Mouse (Mus musculus) midbrain, embryonic 13.5 days (tissue): ENCODE measurements around the gene Fam69a. TPM values are rescaled to one million over a fixed set of nuclear protein-coding genes. Genes with fewer than 3 reads are reported as not detected.

ENCODE experiments used
- ATAC-seq: fragments of 200-750 bp; cut with Nextera tagmentation; 2 replicates; pipeline ENCODE4 v1.8.0; 2017; ENCODE audit warnings: mild to moderate bottlenecking, moderate TSS enrichment, moderate library complexity
- H3K27ac ChIP-seq: fragments of 300-500 bp; sonication (generic); 2 replicates; pipeline ENCODE4 v1.5.1; 2015; ENCODE audit warnings: inconsistent platforms, mild to moderate bottlenecking, moderate library complexity
- H3K27me3 ChIP-seq: fragments of 300-500 bp; sonication (generic); 2 replicates; pipeline ENCODE4 v1.6.1; 2015; ENCODE audit warnings: mild to moderate bottlenecking, inconsistent platforms
- H3K36me3 ChIP-seq: fragments of 300-500 bp; sonication (generic); 2 replicates; pipeline ENCODE4 v1.6.1; 2015; ENCODE audit warnings: mild to moderate bottlenecking, inconsistent platforms
- H3K4me1 ChIP-seq: fragments of 300-500 bp; sonication (generic); replicated peaks from 2 replicates; pipeline ENCODE4 v1.6.1; 2015; ENCODE audit warnings: inconsistent platforms
- H3K4me2 ChIP-seq: fragments of 300-500 bp; sonication (generic); replicated peaks from 2 replicates; pipeline ENCODE4 v1.6.1; 2015; ENCODE audit warnings: moderate library complexity, mild to moderate bottlenecking, inconsistent platforms
- H3K4me3 ChIP-seq: fragments of 300-500 bp; sonication (generic); replicated peaks from 2 replicates; pipeline ENCODE4 v1.5.1; 2015; ENCODE audit warnings: mild to moderate bottlenecking, inconsistent platforms
- H3K9ac ChIP-seq: fragments of 300-500 bp; sonication (generic); replicated peaks from 2 replicates; pipeline ENCODE4 v1.6.1; 2015; ENCODE audit warnings: mild to moderate bottlenecking, inconsistent platforms
- H3K9me3 ChIP-seq: fragments of 300-500 bp; sonication (generic); 2 replicates; pipeline ENCODE4 v1.6.1; 2016; ENCODE audit warnings: mild to moderate bottlenecking, inconsistent platforms
- WGBS: fragments of 180-500 bp; shearing (Covaris S2); methylation state at CpG from one replicate; pipeline ENCODE4 v1.1.7; 2015; 5-methylcytosine and 5-hydroxymethylcytosine counted together
- polyA plus RNA-seq: library from polyadenylated mRNA; unstranded; fragments of >200 nt; fragmentation: Nextera tagmentation; extraction: Ambion mirVana; gene quantifications from 2 replicates; pipeline ENCODE4 v1.2.1, GENCODE M21; 2015

Gene Fam69a
- polyA plus RNA-seq, 1 experiment from 2014 or later: 36.0 TPM

- no peak for ATAC-seq
- no peaks in the 10 kb centered on the region for H3K36me3 ChIP-seq
- H3K9ac ChIP-seq: no peak overlapping the region
- peaks cover 8% of the 10 kb centered on the region for H3K4me1 ChIP-seq
- H3K27me3 ChIP-seq: no peaks in the 10 kb centered on the region
- 52% methylated on average over 2 of the region's 2 CpGs for WGBS
- H3K27ac ChIP-seq: no peak overlapping the region
- H3K4me3 ChIP-seq: no peak overlapping the region
- H3K9me3 ChIP-seq: no peaks in the 10 kb centered on the region
- no peak overlapping the region for H3K4me2 ChIP-seq
Observed at GRCm38 (mm10) chr5:107858963-107859362, 127.9 kb downstream of the Fam69a start.

Other genes with a start within 250 kb of the Fam69a start
- gene Ube2d2b, start 157.0 kb downstream of the Fam69a start, polyA plus RNA-seq: 0.12 TPM in 1 of 2 replicates, not detected in the other
- 40.8 and 44.3 TPM in 2 replicates for gene Evi5, start 112.0 kb downstream of the Fam69a start, polyA plus RNA-seq
- gene Rpl5, start 86.6 kb downstream of the Fam69a start, polyA plus RNA-seq: 68.4 and 73.7 TPM in 2 replicates
- gene Mtf2, start 78.6 kb upstream of the Fam69a start, polyA plus RNA-seq: 140 and 146 TPM in 2 replicates
- gene Tmed5, start 145.5 kb upstream of the Fam69a start, polyA plus RNA-seq: 24.2 and 24.6 TPM in 2 replicates
- 4.3 and 5.2 TPM in 2 replicates for gene Ccdc18, start 145.8 kb upstream of the Fam69a start, polyA plus RNA-seq